Mouse (Mus musculus): ENCODE measurements around the gene Eme1.

DNA sequence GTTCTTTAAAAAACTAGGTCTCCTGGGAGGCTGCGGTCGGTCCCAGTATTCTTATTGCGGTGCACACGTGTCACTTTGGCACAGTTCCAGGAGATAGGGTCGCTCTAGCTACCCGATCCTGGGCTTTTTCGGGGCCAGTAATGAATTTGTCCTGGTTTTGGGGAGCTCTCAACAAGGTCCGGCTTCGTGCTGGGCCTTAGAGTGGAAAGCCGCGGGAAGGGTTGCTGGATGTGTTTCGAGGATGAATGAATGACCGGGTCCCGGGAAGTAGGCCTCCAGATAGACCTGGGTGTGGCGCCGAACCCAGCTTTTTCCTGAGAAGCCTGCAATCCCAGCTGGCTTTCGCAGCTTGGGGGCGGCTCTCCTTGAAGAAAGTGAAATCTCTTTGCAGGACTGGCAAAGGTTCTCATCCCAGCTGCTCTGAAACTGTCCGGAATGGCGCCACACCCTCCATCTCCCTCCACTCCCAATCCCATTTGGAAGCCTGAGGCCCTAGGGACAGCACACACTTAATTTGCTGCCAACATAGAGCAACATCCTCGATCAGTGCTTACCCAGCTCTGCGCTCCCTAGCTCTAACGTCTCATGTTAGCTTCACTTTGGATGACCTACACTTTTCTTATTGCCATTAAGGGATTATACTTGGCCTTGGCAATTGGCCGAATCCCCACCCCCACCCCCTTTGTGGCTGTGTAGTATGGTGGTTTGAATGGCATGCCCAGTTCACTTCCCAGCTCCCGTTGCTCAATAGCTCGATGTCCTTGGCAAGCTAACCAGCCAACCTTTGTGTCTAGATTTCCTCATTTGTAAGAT is 23.4 kb downstream of the Eme1 start:
- TF ChIP-seq CTCF (IDR thresholded peaks at IDR 0.05; ENCODE audit: control insufficient read depth, insufficient read depth, insufficient read length) (no peak), FOSL1 (IDR thresholded peaks at IDR 0.05; ENCODE audit: insufficient read depth, low read length, poor library complexity, severe bottlenecking) (no peak), CEBPB (IDR thresholded peaks at IDR 0.05; ENCODE audit: low read depth) (peak; percentile 70), MAX (IDR thresholded peaks at IDR 0.05) (peak; percentile 72), MYOD1 (IDR thresholded peaks at IDR 0.05; ENCODE audit: control insufficient read depth, insufficient read length, low read depth) (no peak), USF1 (IDR thresholded peaks at IDR 0.05; ENCODE audit: low read depth) (peak; percentile 49), MYOG (IDR thresholded peaks at IDR 0.05; ENCODE audit: control insufficient read depth, extremely low read depth, insufficient read length) (no peak)

Measured in C2C12 (cell line).